Mouse (Mus musculus) midbrain, embryonic 16.5 days (tissue): ENCODE results near the gene Serpinb6d. TPM values are rescaled to one million over a fixed set of nuclear protein-coding genes. Genes with fewer than 3 reads are reported as not detected.

Source experiments
- ATAC-seq: fragments of 200-750 bp; cut with Nextera tagmentation; 2 replicates; pipeline ENCODE4 v1.8.0; 2017; ENCODE audit warnings: moderate TSS enrichment
- H3K27ac ChIP-seq: fragments of 300-500 bp; sonication (generic); 2 replicates; pipeline ENCODE4 v1.5.1; 2014; ENCODE audit warnings: mild to moderate bottlenecking, low read length, mixed read lengths
- H3K27me3 ChIP-seq: fragments of 300-500 bp; sonication (generic); 2 replicates; pipeline ENCODE4 v1.6.1; 2014; ENCODE audit warnings: low read depth, low read length, mixed read lengths; ENCODE audit not compliant: control insufficient read depth, insufficient read depth
- H3K36me3 ChIP-seq: fragments of 300-500 bp; sonication (generic); 2 replicates; pipeline ENCODE4 v1.6.1; 2014; ENCODE audit warnings: mild to moderate bottlenecking, low read length, moderate library complexity, mixed read lengths; ENCODE audit not compliant: control insufficient read depth, insufficient read depth
- H3K4me1 ChIP-seq: fragments of 300-500 bp; sonication (generic); 2 replicates; pipeline ENCODE4 v1.6.1; 2014; ENCODE audit warnings: mild to moderate bottlenecking, low read length, mixed read lengths; ENCODE audit not compliant: control insufficient read depth, insufficient read depth
- H3K4me2 ChIP-seq: fragments of 300-500 bp; sonication (generic); 2 replicates; pipeline ENCODE4 v1.6.1; 2014; ENCODE audit warnings: mild to moderate bottlenecking, low read length, mixed read lengths
- H3K4me3 ChIP-seq: fragments of 300-500 bp; sonication (generic); 2 replicates; pipeline ENCODE4 v1.5.1; 2014; ENCODE audit warnings: low read depth, mild to moderate bottlenecking, low read length, moderate library complexity, mixed read lengths
- H3K9ac ChIP-seq: fragments of 300-500 bp; sonication (generic); 2 replicates; pipeline ENCODE4 v1.6.1; 2014; ENCODE audit warnings: low read depth, low read length, mixed read lengths
- H3K9me3 ChIP-seq: fragments of 300-500 bp; sonication (generic); replicated peaks from 2 replicates; pipeline ENCODE4 v1.6.1; 2014; ENCODE audit warnings: mild to moderate bottlenecking, low read length, mixed read lengths; ENCODE audit not compliant: control insufficient read depth, poor library complexity, severe bottlenecking
- WGBS: fragments of 180-500 bp; shearing (Covaris S2); extraction: QIAGEN DNeasy Blood & Tissue Kit; methylation state at CpG from one replicate; pipeline ENCODE4 v1.1.7; 2014; 5-methylcytosine and 5-hydroxymethylcytosine counted together
- polyA plus RNA-seq: library from polyadenylated mRNA; unstranded; fragments of >200 nt; fragmentation: Nextera tagmentation; extraction: Ambion mirVana; gene quantifications from 2 replicates; pipeline ENCODE4 v1.2.1, GENCODE M21; 2015

Serpinb6d gene
- polyA plus RNA-seq: not detected in 2 replicates

GRCm38 (mm10) chr13:33661105-33661504 lies at the start of gene Serpinb6d:
Serpinb6d (plus strand) TSS chr13:33661405.
- Histone ChIP-seq H3K27ac (no peak within 1 kb of the TSS), H3K4me3 (no peak within 1 kb of the TSS), H3K9me3 (peaks cover 3% of the 10 kb centered on the region; the same call in 1 of the 2 replicates), H3K4me1 (no peaks in the 10 kb centered on the region), H3K4me2 (no peak within 1 kb of the TSS), H3K9ac (no peak within 1 kb of the TSS), H3K36me3 (no peaks in the 10 kb centered on the region), H3K27me3 (no peaks in the 10 kb centered on the region)
- ATAC-seq: no peak
- WGBS: 56% methylated on average over 1 of the region's 1 CpGs

GRCm38 (mm10) chr13:33622921-33623320 lies 38.3 kb upstream of the Serpinb6d start:
- no peaks in the 10 kb centered on the region for H3K36me3 ChIP-seq
- no peak overlapping the region for H3K4me2 ChIP-seq
- H3K4me1 ChIP-seq: no peaks in the 10 kb centered on the region
- H3K4me3 ChIP-seq: no peak overlapping the region
- H3K27me3 ChIP-seq: no peaks in the 10 kb centered on the region
- H3K27ac ChIP-seq: no peak overlapping the region
- 96% methylated on average over 2 of the region's 2 CpGs for WGBS
- no peak overlapping the region for H3K9ac ChIP-seq
- peaks cover 18% of the 10 kb centered on the region for H3K9me3 ChIP-seq
- no peak for ATAC-seq

- H3K36me3 ChIP-seq: no peaks in the 10 kb centered on the region
- no peak overlapping the region for H3K27ac ChIP-seq
- H3K4me2 ChIP-seq: no peak overlapping the region
- 76% methylated on average over 2 of the region's 2 CpGs for WGBS
- ATAC-seq: no peak
- H3K4me3 ChIP-seq: no peak overlapping the region
- no peaks in the 10 kb centered on the region for H3K27me3 ChIP-seq
- H3K9me3 ChIP-seq: peaks cover 8% of the 10 kb centered on the region
- no peaks in the 10 kb centered on the region for H3K4me1 ChIP-seq
- no peak overlapping the region for H3K9ac ChIP-seq
Measured at GRCm38 (mm10) chr13:33642540-33642939, 18.7 kb upstream of the Serpinb6d start.

- Histone ChIP-seq H3K27ac (no peak overlapping the region), H3K36me3 (no peaks in the 10 kb centered on the region), H3K9ac (no peak overlapping the region), H3K4me1 (no peaks in the 10 kb centered on the region), H3K27me3 (no peaks in the 10 kb centered on the region), H3K4me3 (no peak overlapping the region), H3K9me3 (peaks cover 4% of the 10 kb centered on the region; the same call in 1 of the 2 replicates), H3K4me2 (no peak overlapping the region)
- no peak for ATAC-seq
Measured at GRCm38 (mm10) chr13:33662550-33662949, 1.3 kb downstream of the Serpinb6d start.

- Histone ChIP-seq H3K4me2 (no peak overlapping the region), H3K4me1 (no peaks in the 10 kb centered on the region), H3K9me3 (peaks cover 13% of the 10 kb centered on the region), H3K27ac (no peak overlapping the region), H3K4me3 (no peak overlapping the region), H3K36me3 (no peaks in the 10 kb centered on the region), H3K27me3 (no peaks in the 10 kb centered on the region), H3K9ac (no peak overlapping the region)
- ATAC-seq: no peak
- 66% methylated on average over 2 of the region's 2 CpGs for WGBS
Measured at GRCm38 (mm10) chr13:33720296-33720695, 59.1 kb downstream of the Serpinb6d start.

Other genes with a start within 250 kb of the Serpinb6d start
- not detected in 2 replicates for gene Serpinb9g, start 176.6 kb upstream of the Serpinb6d start, polyA plus RNA-seq
- not detected in 2 replicates for gene Serpinb6e, start 182.0 kb downstream of the Serpinb6d start, polyA plus RNA-seq
- gene Serpinb6c, start 244.3 kb downstream of the Serpinb6d start, polyA plus RNA-seq: 0.21 and 0.36 TPM in 2 replicates